Mouse (Mus musculus): ENCODE measurements around the gene Dynlrb2. TPM values are rescaled to one million over a fixed set of nuclear protein-coding genes. Genes with fewer than 3 reads are reported as not detected.

Gene Dynlrb2
- polyA plus RNA-seq, 2 experiments from 2014 or later, result not detected

- ATAC-seq, result no peak
Measured at GRCm38 (mm10) chr8:116542842-116543241, 38.1 kb downstream of the Dynlrb2 start.

DNA sequence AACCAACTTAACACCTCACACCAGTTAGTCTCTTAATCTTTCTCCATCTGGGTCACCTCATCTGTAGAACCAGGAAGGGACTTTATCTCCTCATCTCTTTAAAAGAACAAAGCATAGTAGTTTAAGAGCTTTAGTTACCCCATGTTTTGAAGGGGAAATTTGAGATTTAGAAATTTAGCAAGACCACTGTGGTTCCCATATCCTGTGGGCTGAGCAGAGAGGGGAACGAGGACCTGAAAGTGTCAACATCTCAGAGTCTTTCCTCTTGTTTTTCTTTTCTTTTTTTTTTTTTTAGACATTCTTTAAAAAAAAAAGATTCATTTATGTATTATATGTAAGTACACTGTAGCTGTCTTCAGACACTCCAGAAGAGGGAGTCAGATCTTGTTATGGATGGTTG lies 38.6 kb downstream of the Dynlrb2 start:
- ATAC-seq, result no peak

GRCm38 (mm10) chr8:116552255-116552654 lies 47.5 kb downstream of the Dynlrb2 start:
- peak; percentile 74 for ATAC-seq

GRCm38 (mm10) chr8:116552778-116553177 lies 48.0 kb downstream of the Dynlrb2 start:
- ATAC-seq, result peak; percentile 36

Other genes starting within 250 kb of the Dynlrb2 start
- gene Cdyl2, start 228.0 kb downstream of the Dynlrb2 start, polyA plus RNA-seq (2017; shearing (Covaris generic)), result 10 to 100 TPM; 11.2 to 18.0 TPM